Mouse (Mus musculus): Measurements from ENCODE around the gene Psors1c2.

The Psors1c2 gene

DNA sequence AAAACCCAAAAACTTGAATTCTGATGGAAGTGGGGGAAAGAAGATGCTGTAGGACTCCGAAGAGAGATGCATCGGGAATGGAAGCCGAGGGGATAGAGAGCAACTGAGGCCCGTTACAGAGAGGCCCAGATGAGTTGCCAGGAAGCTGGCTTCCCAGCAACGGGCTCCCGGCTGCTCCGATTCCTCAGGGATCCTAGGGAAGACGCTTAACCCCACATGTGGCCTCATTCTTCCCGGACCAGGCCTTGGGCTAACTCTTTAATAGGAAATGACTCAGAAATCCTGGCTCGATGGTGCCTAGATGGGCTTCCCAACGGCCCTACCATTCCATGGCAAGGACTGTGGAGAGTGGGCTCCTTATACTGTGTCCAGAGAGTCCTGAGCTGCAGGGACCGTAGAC, 15.5 kb upstream of the Psors1c2 start:
- DNase-seq (ENCODE audit: low spot score): no peak

DNA sequence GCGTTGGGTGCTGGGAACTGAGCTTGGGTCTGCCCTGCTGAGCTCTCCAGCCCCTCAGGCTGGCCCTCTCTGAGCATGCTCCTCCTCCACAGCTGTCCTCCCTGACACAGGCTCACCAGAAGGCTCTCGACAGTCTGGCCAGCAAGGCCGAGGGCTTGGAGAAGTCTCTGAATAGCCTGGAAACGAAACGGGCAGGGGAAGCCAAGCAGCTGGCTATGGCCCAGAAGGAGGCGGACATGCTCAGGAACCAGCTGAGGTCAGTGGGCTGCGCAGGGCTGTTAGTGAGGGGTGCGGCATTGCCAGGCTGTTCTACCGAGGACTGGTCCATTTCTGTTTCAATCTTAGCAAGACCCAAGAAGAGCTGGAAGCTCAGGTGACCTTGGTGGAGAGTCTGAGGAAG, 8.6 kb upstream of the Psors1c2 start:
- DNase-seq (ENCODE audit: low spot score): no peak

DNA sequence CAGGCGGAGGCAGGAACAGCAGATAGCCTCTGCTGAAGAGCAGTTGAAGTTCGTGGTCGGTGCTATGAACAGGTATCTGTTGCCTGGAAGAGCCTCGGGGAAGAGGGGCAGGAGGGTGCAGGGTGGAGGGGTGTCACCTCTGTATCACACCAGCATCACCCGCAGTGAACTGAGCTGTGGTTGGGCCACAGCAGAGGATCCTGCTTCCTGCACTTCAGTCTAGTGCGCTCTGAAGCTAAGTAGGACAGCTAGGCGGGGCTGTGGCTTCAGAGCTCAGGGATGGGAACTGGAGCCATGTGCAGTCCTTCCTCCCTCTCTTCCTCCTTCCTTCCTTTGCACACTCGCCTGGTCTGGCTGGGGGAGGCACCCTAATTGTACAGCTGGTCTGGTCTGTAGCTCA, 6.4 kb upstream of the Psors1c2 start:
- no peak for DNase-seq (ENCODE audit: low spot score)

DNA sequence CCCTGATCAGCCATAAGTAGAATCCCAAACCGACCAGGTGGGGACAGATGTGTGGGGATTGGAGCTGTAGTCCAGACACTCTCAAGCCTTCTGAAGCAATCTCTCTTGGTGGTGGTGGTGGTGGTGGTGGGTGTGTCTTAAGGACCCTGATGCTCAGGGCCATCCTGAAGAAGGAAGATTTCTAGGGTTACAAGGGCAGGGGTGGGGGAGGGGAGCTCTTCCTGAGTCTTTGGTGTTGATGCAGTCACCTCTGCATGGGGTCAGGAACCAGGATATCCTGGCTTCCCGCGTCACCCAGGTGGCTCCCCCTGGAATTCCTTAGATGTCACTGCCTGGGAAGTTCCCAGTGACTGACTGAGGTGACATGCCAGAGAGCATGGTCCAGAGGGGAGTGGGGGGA, 641 bp upstream of the Psors1c2 start:
- no peak for DNase-seq (ENCODE audit: low spot score)

DNA sequence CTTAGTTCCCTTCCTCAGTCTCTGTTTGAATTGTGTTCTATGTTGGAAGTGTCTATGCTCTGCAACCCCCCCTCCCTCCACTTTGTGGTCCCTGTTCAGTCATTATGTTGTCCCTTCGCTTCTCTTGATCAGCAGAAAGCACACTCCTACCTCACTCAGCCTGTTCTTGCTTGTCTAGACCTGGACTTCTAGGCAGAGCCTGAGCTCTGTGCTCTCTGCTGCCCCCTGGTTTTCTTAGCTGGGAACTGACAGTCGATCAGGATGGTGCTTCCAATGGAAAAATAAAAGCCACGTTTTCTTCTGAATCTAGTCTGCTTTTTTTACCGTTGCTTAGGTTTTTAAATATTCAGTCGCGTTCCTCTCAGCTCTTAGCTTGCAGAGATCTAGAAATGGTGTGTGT, 1.3 kb downstream of the Psors1c2 start:
- DNase-seq (ENCODE audit: low spot score): peak; percentile 82

DNA sequence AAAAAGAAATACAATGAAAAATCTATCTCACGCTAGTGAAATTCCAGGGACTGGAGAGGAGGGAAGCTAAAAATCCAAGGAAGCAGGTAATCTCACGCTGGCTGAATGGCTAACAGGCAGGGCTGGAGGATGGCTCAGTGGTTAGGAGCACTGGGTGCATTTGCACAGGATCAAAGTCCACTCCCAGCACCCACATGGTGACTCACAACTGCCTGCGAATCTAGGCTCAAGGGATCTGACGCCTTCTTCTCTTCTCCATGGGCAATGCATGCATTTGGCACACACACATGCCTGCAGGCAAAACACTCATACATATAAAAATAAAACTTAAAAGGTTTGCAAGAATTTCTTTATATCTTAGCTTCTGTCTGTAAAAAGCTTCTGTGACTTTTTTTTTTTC, 4.4 kb downstream of the Psors1c2 start:
- no peak for DNase-seq (ENCODE audit: low spot score)

DNA sequence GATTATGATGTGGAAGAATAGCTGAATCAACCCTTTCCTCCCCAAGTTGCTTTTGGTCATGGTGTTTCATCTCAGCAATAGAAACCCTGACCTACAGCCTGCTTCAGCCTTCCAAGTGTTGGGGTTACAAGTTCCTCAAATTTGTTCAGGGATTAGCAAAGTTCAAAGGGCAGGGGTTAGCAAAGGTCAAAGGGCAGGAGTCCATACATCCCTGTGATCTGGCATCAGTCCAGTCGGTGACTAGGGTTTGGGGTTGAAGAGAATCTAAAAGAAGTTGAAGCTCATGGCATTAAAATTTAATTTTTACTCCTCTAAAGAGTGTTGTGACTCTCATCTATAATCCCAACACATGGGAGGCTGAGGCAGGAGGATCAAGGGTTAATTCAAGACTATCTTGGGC, 5.5 kb downstream of the Psors1c2 start:
- no peak for DNase-seq (ENCODE audit: low spot score)

DNA sequence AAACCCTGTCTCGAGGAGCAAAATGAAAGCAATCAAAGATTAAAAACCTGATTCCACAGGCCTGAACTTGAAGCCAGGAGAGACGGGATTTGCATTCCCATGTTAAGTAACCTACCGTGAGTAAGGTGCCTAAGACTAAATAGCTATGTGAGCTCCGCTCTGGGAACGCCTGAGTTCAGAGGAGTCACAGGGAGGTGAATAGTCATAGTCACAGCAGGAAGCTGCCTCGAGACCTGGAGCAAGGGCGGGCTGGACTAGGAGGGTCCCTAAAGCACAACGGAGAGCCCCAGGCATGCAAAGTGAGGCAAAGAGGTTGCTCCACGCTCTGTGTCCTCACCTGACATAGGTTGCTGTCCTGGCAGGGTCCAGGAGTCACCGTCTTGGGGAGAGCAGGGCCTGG, 6.5 kb downstream of the Psors1c2 start:
- no peak for DNase-seq (ENCODE audit: low spot score)

DNA sequence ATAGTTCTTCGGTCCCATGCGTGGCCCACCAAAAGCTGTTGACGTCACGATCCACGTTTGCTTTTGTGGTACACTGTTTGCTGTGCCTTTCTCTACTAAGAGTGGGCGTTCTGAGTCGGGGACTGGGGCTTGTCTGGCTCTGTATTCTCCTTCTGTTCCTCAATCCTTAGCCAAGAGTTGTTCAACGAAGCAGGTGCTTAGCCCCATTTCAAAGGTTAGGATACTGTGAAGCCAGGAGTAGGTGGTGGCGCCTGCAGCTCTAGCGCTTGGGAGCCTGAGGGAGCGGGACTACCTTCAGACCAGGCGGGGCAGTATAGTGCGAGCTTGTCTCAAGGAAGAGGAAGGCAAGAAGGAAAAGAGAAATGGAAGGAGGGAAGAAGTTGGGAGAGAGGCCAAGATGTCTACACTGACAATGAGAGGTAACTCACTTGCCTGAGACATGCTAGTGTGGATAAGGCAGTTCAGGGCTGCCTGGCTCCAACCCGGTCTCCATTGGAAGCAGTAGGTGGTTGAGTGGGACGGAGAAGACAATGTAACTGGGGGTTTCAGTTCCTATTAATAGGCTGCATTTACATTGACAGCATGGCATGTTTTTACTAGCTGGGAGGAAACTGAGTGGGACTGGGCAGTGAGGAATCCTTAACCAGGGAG, 9.9 kb downstream of the Psors1c2 start:
- DNase-seq (ENCODE audit: low spot score): no peak

DNA sequence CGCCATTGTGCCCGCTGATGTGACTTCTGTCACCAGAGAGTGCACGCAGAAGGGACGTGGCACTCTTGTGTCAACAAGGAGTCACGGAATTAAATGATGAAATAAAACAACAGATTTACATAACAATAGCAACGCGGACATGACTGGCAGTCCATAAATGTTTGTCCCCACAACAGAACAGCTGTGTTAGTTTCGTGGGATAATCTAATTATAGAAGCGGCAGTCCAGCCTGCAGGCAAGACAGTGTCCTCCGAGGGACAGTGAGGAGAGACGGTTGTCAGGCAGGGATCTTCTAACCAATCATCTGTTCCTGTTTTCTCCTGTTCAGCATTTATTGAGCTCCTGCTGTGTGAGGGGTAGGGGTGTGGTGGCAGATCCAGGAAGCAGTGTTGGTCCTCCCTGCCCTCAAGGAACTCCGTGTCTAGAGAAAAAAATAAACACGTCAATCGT, 10.4 kb downstream of the Psors1c2 start:
- no peak for DNase-seq (ENCODE audit: low spot score)

DNA sequence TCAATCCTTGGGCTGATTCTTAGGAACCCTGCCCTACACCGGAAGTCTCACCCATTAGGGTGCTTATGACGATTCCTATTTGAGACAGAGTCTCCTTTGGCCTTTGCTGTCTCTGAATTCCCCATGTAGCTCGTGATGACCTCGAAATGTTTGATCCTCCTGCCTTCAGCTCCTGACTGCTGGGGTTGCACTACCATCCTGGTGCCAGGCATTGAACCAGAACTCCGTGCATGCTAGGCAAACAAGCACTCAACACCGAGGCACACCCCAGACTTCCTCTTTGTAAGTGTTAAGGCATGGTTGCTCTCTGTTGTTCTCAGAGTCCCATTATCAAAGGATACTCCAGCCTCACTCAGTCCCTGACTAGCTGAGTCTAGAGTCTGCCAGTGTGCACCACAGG, 11.0 kb downstream of the Psors1c2 start:
- no peak for DNase-seq (ENCODE audit: low spot score)

DNA sequence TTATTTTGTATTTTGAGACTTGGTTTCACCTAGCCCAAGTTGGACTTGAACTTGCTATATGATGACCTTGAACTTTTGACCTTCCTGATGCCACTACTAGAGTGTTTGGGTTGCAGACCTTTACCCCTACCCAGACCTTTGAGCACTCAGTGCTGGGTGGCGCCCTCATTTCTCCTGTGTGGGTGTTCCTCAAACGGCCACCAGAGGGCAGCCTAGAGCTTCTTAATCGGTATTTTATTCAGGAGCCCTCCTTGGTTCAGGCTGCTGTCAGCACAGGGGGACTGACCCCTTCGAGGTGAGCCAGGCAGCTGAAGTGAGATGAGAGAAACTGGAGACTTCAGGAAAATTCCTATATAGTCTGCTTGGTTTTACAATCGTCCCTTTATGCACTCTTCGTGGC, 11.7 kb downstream of the Psors1c2 start:
- peak; percentile 49 for DNase-seq (ENCODE audit: low spot score)

DNA sequence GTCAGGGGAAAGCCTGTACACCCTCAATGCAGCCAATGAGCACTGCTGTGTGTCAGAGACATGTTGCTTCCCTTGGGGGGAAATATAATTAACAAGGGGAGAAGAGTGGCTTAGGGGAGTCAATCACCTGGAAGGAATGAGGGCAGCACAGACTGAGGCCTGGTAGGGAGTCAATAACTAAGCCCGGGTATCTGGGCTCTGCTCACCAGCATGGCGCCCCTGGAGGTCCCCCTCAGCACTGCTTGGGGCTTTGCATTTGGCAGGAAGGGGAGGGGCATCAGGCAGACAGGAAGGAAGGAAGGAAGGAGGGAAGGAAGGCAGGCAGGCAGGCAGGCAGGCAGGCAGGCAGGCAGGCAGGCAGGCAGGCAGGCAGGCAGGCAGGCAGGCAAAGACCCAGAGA, 14.5 kb downstream of the Psors1c2 start:
- DNase-seq (ENCODE audit: low spot score): no peak

DNA sequence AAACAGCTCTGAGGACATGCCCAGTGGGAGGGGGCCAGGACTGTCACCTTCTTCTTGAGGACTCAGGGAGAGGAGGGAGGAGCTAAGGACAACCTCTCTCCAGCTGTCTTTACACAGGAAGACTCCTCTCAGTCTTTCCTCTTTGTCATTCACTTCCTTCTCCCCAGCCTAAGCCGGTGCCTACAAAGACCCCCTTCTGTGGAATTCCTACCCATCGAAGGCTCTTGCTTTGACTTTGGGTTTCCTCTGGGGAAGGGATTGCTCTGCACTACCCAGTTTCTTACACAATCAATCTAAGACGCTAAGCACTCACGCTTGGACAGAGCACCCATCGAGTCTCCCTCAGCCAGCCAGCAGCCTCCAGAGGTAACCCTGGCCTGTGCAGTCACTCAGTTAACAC, 15.6 kb downstream of the Psors1c2 start:
- no peak for DNase-seq (ENCODE audit: low spot score)

DNA sequence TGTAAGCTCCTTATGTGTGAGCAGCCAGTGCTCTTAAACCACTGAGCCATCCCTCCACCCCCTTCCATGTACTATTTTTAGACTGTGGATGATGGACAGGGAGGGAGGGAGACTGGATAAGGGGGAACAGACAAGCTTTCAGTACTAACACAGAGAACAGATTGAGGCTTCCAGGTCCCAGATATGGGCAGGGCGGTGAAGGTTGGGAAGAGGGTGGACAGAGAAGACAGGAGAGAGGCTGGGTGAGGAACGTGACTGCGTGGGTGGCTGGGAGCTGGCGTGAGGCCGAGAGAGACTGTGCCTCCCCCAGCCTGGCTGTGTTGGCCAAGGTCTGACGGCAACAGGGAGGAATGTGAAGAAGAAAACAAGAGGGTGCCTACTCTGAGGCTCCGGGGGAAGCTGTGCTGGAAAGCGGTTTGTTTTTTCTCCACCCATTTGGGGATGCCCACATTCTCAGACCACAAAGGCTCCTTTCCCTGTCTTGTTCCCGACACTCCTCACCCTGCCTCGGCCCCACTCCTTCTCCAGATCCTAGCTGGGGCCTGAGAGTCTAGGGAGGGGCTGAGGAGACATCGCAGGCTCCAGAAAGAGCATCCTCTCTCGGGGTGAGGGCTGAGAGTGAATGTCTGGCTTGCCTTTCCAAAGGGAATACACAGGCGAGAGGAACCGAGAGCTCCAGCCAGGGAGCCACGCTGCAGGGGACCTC, 16.6 kb downstream of the Psors1c2 start:
- no peak for DNase-seq (ENCODE audit: low spot score)

DNA sequence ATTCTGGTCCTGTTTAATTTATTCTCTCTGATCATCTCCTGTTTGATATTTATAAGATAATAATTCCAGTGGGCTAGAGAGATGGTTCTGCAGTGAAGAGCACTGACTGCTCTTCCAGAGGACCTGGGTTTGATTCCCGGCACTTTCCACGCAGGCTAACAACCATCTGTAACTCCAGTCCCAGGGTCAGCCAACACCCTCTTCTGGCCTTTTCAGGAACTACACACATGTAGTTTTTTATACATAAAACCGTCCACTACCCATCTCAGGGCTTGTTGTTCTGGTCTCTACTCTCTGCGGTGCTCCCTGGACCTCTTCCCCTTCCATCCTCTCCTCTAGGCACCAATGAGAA, 17.1 kb downstream of the Psors1c2 start:
- DNase-seq (ENCODE audit: low spot score): no peak

DNA sequence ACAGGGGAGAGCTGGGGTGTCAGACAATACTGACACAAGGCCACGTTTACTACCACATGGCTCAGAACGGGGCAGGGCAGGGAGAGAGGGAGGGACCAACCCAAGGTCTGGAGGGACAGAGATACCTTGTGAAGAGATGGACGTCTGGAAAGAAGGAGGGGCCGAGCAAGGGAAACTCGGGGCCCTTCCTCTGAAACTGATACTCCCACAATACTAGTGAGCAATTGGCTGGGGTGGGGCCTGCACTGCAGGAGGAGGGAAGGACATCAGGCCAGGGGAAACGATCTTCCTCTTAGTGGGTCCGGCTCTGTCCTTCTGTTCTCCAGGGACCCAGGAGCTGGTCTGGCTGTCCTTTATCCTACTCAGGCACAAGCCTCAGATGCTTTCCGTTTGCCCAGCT, 17.9 kb downstream of the Psors1c2 start:
- no peak for DNase-seq (ENCODE audit: low spot score)

DNA sequence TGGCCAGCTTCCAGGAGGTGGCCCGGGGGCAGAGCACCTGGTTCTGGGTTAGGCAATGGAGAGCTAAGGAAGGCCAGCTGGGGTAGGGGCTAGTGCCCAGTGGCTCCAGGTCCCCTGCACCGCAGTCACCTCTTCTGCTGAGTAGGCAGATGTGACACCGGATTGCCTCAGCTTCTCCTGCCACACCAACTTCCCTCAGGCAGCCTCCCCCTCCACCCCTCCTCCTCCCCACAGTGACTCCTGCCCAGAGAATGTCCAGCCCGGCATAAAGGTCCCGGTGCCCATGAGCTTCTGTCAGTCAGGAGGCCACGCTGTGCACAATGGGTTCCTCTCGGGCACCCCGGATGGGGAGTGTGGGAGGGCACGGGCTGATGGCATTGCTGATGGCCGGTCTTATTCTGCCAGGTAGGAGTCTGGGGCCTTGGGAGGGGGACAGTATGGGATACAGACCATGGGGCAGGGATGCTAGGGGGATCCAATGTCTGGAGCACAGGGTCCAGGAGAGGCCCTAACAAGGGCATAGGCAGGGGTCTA, 18.9 kb downstream of the Psors1c2 start, which contains the start of gene Cdsn:
Gene Cdsn (plus strand): TSS at position 248 of the 534 bp plus-strand sequence.
- DNase-seq (ENCODE audit: low spot score): no peak

DNA sequence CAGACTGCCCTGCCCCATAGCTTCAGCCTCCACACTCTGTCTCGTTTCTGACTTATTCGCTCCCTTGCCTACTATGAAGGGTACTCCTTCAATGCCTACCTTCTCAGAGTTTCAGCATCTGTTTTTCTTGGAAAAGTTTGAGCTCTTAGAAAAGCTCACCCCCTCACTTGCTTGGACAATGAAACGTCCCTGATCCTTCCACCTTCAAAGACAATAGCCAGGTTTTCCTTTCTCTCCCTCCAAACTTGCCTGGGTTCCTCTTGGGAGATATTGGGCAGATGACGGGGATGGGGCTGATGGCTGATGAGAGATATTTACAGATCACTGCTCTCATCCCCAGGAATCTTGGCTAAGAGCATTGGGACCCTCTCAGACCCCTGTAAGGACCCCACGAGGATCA, 21.3 kb downstream of the Psors1c2 start:
- DNase-seq (ENCODE audit: low spot score): no peak

DNA sequence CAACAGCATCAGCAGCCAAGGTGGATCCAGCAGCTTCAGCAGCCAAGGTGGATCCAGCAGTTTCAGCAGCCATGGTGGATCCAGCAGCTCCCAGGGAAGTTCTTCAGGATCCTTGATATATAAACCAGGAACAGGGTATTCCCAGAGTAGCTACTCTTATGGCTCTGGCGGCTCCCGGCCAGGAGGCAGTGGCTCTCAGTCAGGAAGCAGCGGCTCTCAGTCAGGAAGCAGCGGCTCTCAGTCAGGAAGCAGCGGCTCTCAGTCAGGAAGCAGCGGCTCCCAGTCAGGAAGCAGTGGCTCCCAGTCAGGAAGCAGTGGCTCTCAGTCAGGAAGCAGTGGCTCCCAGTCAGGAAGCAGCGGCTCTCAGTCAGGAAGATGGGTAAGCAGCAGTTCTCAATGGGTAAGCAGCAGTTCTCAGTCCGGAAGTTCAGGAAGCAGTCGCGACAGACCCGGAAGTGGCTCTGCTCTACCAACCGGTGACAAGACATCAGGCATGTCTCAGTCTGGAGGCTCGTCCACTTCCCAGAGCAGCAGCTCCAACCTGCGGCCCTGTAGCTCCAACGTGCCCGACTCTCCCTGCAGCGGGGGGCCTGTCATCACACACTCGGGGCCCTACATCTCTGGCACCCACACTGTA, 21.9 kb downstream of the Psors1c2 start:
- DNase-seq (ENCODE audit: low spot score): no peak

DNA sequence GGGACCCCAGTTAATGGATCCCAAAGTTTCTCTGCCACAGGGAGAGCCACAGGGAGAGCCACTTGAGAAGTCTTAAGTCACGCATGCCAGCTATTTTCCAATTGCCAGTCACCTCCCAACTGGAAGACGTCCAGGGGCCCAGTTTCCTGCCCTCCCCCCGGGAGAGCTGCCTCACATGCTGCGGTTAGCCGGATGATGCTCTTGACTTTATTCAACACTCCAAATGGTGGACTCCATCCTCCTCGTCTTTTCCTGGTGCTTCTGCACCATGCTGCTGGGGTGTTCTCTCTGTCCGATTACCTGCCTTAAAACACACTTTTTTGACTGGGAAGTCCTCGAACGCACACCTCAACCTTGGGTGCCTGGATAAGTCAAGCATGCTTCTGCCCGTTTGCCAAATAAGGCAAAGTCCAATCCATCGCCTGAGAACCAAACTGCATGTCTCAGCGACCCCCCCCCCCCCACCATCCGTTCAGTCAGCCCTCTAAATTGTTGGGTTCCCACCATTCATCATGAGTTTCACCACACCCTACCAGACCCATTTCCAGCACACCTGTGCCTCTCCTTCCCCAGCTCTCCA, 23.3 kb downstream of the Psors1c2 start:
- no peak for DNase-seq (ENCODE audit: low spot score)

DNA sequence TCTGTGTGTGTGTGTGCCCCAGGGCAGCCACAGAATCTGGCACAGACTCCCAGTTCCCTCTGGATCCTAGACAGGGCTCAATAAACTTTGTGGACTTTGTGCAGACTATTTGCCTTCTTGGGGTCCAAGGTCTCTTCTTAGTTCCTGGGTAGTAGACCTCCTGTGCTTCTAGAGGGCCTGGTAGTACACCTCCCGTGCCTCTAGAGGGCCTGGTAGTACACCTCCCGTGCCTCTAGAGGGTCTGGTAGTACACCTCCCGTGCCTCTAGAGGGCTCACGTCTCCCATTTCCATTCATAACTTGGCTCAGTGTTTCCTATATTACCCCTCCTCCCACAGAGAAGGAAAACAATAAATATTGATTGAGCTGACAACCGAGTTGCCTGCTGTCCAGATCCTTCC, 23.8 kb downstream of the Psors1c2 start:
- peak; percentile 71 for DNase-seq (ENCODE audit: low spot score)

DNA sequence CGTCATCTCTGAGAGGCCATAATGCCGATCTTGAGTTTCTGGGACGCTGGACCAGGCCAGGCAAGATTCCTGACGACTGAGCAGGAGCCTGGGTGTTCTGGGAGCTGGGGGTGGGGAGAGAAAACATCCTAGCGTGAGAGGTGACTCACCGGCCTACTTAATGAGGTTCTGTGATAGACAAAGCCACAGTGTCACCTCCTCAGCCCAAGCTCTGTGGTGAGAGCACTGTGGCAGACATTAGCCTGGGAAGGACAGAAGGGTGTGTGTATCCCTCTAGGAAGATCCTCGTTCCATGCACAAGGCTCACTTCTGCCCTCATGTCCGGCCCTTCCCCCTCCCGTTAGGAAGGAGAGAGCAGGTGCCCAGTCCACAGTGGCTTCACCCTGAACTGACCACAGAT, 24.4 kb downstream of the Psors1c2 start:
- DNase-seq (ENCODE audit: low spot score): no peak

Data from embryo, embryonic 10 days (tissue).